Mouse (Mus musculus) ovary, adult 18-20 months (tissue): ENCODE measurements around the gene Ush2a.

Experiments
- DNase-seq: peaks from one replicate; pipeline ENCODE4 v3.0.0; 2022; ENCODE audit warnings: low spot score, mixed read lengths

Ush2a gene

GRCm38 (mm10) chr1:188543364-188543763 is 281.5 kb downstream of the Ush2a start:
- no peak for DNase-seq

- no peak for DNase-seq
These were observed 287.9 kb downstream of the Ush2a start for GRCm38 (mm10) chr1:188549686-188550085.

- DNase-seq = no peak
These were observed 290.0 kb downstream of the Ush2a start for GRCm38 (mm10) chr1:188551802-188552201.

- DNase-seq = no peak
These were observed 297.1 kb downstream of the Ush2a start for GRCm38 (mm10) chr1:188558911-188559310.

- no peak for DNase-seq
These were observed 304.4 kb downstream of the Ush2a start for GRCm38 (mm10) chr1:188566229-188566628.

GRCm38 (mm10) chr1:188567486-188567885 is 305.7 kb downstream of the Ush2a start:
- no peak for DNase-seq

- DNase-seq = no peak
These were observed 306.6 kb downstream of the Ush2a start for GRCm38 (mm10) chr1:188568295-188568961.

GRCm38 (mm10) chr1:188576246-188576747 is 314.5 kb downstream of the Ush2a start:
- DNase-seq = no peak

GRCm38 (mm10) chr1:188577376-188577775 is 315.6 kb downstream of the Ush2a start:
- DNase-seq = no peak

- DNase-seq = no peak
These were observed 319.3 kb downstream of the Ush2a start for GRCm38 (mm10) chr1:188581136-188581535.

- DNase-seq = no peak
These were observed 333.4 kb downstream of the Ush2a start for GRCm38 (mm10) chr1:188595251-188595650.

GRCm38 (mm10) chr1:188598052-188598451 is 336.2 kb downstream of the Ush2a start:
- DNase-seq = no peak

GRCm38 (mm10) chr1:188599134-188599533 is 337.3 kb downstream of the Ush2a start:
- no peak for DNase-seq

GRCm38 (mm10) chr1:188606450-188606849 is 344.6 kb downstream of the Ush2a start:
- DNase-seq = no peak

GRCm38 (mm10) chr1:188616547-188616946 is 354.7 kb downstream of the Ush2a start:
- DNase-seq = no peak

- DNase-seq = no peak
These were observed 371.9 kb downstream of the Ush2a start for GRCm38 (mm10) chr1:188633736-188634135.

GRCm38 (mm10) chr1:188639666-188640065 is 377.8 kb downstream of the Ush2a start:
- no peak for DNase-seq

GRCm38 (mm10) chr1:188643156-188643555 is 381.3 kb downstream of the Ush2a start:
- no peak for DNase-seq

- DNase-seq = no peak
These were observed 391.2 kb downstream of the Ush2a start for GRCm38 (mm10) chr1:188653001-188653400.

- DNase-seq = no peak
These were observed 394.3 kb downstream of the Ush2a start for GRCm38 (mm10) chr1:188656121-188656520.

GRCm38 (mm10) chr1:188659159-188659558 is 397.3 kb downstream of the Ush2a start:
- no peak for DNase-seq

GRCm38 (mm10) chr1:188660339-188660738 is 398.5 kb downstream of the Ush2a start:
- no peak for DNase-seq

- no peak for DNase-seq
These were observed 399.1 kb downstream of the Ush2a start for GRCm38 (mm10) chr1:188660882-188661281.

- no peak for DNase-seq
These were observed 405.6 kb downstream of the Ush2a start for GRCm38 (mm10) chr1:188667460-188667859.
